Mouse (Mus musculus) stomach, embryonic 16.5 days (tissue): Measurements from ENCODE around the gene Spg20. TPM values are rescaled to one million over a fixed set of nuclear protein-coding genes. Genes with fewer than 3 reads are reported as not detected.
A peak's percentile ranks its signal among the peaks of the same experiment; 100 is the strongest.

Experiments
- ATAC-seq: fragments of 200-750 bp; cut with Nextera tagmentation; 2 replicates; pipeline ENCODE4 v1.8.0; 2017; ENCODE audit warnings: moderate number of reproducible peaks, moderate TSS enrichment; ENCODE audit not compliant: insufficient read depth, low FRiP score
- H3K27ac ChIP-seq: fragments of 300-500 bp; sonication (generic); 2 replicates; pipeline ENCODE4 v1.5.1; 2014; ENCODE audit warnings: low read length
- H3K27me3 ChIP-seq: fragments of 300-500 bp; sonication (generic); 2 replicates; pipeline ENCODE4 v1.6.1; 2014; ENCODE audit warnings: low read length, control low read depth, mixed read lengths; ENCODE audit not compliant: control insufficient read depth, insufficient read depth
- H3K36me3 ChIP-seq: fragments of 300-500 bp; sonication (generic); 2 replicates; pipeline ENCODE4 v1.6.1; 2014; ENCODE audit warnings: low read length; ENCODE audit not compliant: control insufficient read depth, insufficient read depth
- H3K4me1 ChIP-seq: fragments of 300-500 bp; sonication (generic); 2 replicates; pipeline ENCODE4 v1.6.1; 2014; ENCODE audit warnings: low read length, control low read depth, mixed read lengths; ENCODE audit not compliant: control insufficient read depth, insufficient read depth
- H3K4me2 ChIP-seq: fragments of 300-500 bp; sonication (generic); 2 replicates; pipeline ENCODE4 v1.6.1; 2014; ENCODE audit warnings: low read depth, low read length, mixed read lengths
- H3K4me3 ChIP-seq: fragments of 300-500 bp; sonication (generic); replicated peaks from 2 replicates; pipeline ENCODE4 v1.5.1; 2014; ENCODE audit warnings: mild to moderate bottlenecking, low read length
- H3K9ac ChIP-seq: fragments of 300-500 bp; sonication (generic); 2 replicates; pipeline ENCODE4 v1.6.1; 2014; ENCODE audit warnings: low read length
- H3K9me3 ChIP-seq: fragments of 300-500 bp; sonication (generic); replicated peaks from 2 replicates; pipeline ENCODE4 v1.6.1; 2016; ENCODE audit warnings: low read length, control low read depth; ENCODE audit not compliant: control insufficient read depth
- WGBS: fragments of 180-500 bp; shearing (Covaris S2); extraction: QIAGEN DNeasy Blood & Tissue Kit; methylation state at CpG from one replicate; pipeline ENCODE4 v1.1.7; 2014; 5-methylcytosine and 5-hydroxymethylcytosine counted together
- polyA plus RNA-seq: library from polyadenylated mRNA; unstranded; fragments of >200 nt; fragmentation: Nextera tagmentation; extraction: Ambion mirVana; gene quantifications from 2 replicates; pipeline ENCODE4 v1.2.1, GENCODE M21; 2015

Gene Spg20
- polyA plus RNA-seq: 36.0 and 40.1 TPM in 2 replicates

DNA sequence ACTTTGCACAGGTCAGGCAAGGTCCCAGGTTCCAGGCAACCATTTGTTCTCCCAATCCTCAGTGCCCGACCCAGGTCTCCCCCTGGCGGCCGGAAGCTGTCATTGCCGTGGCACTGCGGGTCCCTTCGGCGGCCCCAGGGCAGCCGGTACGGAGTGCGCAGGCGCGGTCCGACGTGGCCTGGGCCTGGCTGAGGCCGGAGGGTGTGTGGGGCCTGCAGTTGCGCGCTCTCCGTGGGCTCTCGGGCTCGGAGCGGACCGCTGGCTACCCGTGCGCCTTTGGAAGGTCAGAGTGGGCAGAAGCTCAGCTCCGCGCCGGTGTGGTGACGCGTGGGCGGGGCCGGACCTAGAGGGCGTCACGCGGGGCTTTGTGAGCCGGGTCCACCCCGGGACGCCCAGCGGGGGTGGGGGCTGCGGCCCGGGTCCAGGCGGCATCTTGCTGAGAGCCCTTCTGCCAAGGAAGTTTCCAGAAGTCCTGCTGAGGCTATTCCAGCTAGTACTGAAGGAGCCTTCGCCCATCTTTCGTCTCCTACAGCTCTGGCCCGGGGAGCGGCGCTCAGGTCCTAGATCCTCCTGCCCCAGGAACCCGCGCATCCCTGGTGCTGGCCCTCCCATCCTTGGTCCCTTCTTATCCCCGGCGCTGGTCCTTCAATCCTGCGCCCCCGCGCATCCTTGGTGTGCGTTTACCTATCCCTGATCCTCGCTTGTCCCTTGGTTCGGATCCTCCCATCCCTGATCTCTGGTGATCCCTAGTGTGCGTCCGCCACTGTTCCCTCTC lies at the start of gene Spg20:
Gene Spg20 (plus strand): TSS at position 174 of the 775 bp plus-strand sequence.
- peaks cover 4% of the 10 kb centered on the region; the same call in 1 of the 2 replicates for H3K36me3 ChIP-seq
- H3K27ac ChIP-seq: peak within 1 kb of the TSS; percentile 83
- H3K9ac ChIP-seq: peak within 1 kb of the TSS; percentile 88
- H3K9me3 ChIP-seq: no peaks in the 10 kb centered on the region
- peak within 1 kb of the TSS; percentile 84 for H3K4me2 ChIP-seq
- WGBS: under 1% methylated on average over 57 of the region's 58 CpGs
- ATAC-seq: peak; percentile 95
- no peaks in the 10 kb centered on the region for H3K27me3 ChIP-seq
- peaks cover 17% of the 10 kb centered on the region for H3K4me1 ChIP-seq
- peak within 1 kb of the TSS; percentile 69 for H3K4me3 ChIP-seq

DNA sequence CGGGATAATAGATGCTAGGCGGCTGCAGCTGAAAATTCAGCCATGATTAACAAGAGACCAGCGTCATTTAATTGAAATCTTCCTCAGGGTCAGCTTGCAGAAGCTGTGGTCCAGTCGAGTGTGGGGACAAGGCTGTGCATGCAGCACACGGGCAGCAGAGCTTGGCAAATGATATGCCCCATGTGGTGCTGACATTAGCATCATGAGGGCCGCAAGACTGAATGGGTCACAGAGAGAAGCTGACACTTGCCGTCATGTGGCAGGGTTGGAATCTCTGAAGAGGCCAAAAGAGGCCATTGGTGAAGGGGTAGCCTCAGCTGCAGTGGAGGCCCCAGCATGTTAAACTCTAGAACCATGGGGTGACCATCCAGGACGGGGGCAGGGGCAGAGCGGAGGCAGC lies 49.3 kb upstream of the Spg20 start:
- Histone ChIP-seq H3K4me2 (no peak overlapping the region), H3K9ac (no peak overlapping the region), H3K4me3 (no peak overlapping the region), H3K27me3 (peaks cover 3% of the 10 kb centered on the region), H3K4me1 (no peaks in the 10 kb centered on the region), H3K9me3 (no peaks in the 10 kb centered on the region), H3K27ac (no peak overlapping the region), H3K36me3 (no peaks in the 10 kb centered on the region)
- WGBS: 74% methylated on average over 9 of the region's 9 CpGs
- ATAC-seq: no peak

DNA sequence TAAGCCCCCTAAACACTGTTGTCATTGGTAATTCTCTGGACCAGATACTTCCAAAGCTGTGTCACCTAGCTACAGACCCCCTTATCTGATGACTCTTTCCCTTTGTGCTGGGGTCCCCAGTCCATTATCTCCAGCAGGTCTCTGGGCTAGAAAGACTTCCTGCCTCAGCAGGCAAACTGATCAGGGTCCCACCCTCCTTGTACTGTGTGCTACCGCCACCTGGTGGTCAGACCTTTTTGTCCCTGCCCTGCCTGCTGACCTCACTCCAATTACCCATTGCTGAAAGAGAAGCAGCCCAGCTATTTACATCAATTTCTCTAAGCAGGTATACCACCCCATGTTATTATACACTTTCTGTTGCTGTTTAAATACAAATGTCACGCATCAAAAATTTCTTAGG lies 47.5 kb upstream of the Spg20 start:
- no peaks in the 10 kb centered on the region for H3K9me3 ChIP-seq
- no peaks in the 10 kb centered on the region for H3K4me1 ChIP-seq
- H3K4me2 ChIP-seq: no peak overlapping the region
- H3K27ac ChIP-seq: no peak overlapping the region
- H3K27me3 ChIP-seq: peaks cover 6% of the 10 kb centered on the region
- H3K36me3 ChIP-seq: no peaks in the 10 kb centered on the region
- 0 out of 2 replicates have a peak, but pooled peaks have one; percentile 29 for ATAC-seq
- H3K9ac ChIP-seq: no peak overlapping the region
- no peak overlapping the region for H3K4me3 ChIP-seq
- WGBS: 13% methylated on average over 2 of the region's 2 CpGs

DNA sequence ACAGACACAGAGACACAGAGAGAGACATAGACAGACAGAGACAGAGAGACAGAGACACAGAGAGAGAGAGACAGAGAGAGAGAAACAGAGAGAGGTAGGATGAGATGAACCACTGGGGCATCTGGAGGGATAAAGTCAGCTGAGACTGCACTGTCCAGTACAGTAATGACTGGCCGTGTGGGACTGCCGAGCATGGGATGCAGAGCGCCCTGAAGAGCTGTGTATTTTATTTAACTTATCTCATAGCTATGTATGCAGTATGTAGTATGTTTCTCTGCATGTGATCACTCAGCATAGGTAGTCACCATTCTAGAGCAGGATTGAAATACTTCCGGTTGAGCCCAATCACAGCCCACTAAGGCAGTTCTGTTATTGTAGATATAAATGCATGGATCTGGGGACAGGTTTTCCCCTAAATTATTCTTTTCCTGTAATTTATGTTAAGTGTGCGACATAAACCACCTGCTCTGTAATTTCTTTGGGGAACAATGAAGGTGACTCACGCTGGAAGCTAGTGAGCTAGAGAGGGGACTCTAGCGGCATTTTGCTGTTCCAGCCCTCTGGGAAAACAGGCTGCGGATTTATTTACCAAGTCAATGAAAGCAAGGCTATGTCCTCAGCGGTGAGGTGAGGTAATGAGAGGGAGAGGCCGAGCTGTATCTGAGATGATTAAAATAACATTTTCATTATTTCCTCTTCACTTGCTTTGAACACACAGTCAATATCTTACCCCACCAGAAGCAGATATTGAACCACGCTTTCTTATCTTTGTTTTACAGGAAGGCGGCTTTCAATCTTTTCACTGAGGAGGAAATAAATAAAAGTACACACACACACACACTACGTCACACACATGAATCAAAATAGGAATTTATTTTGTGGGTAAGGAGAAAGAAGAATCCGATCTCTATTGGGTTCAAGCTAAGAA lies 45.9 kb upstream of the Spg20 start:
- Histone ChIP-seq H3K4me3 (no peak overlapping the region), H3K27ac (no peak overlapping the region), H3K27me3 (peaks cover 6% of the 10 kb centered on the region), H3K4me1 (no peaks in the 10 kb centered on the region), H3K9ac (no peak overlapping the region), H3K36me3 (no peaks in the 10 kb centered on the region), H3K4me2 (no peak overlapping the region), H3K9me3 (no peaks in the 10 kb centered on the region)
- 41% methylated on average over 14 of the region's 14 CpGs for WGBS
- peak; percentile 56; the same call in 1 of the 2 replicates for ATAC-seq

DNA sequence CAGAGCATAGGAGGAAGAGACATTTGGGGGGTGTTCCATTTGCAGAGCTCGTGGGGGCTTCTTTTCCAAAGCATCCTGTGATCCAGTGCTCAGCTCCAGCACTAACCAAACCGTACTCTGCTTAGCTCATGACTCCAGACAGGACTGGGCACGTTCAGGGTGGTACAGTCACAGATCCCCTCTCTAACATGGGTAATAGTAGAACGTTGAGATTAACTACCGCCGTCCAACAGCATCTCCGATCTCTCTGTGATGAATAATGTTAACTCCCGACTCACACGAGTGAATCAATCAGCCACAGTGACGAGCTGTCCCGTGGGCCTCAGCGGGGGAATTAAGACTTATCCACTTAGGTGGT lies 45.3 kb upstream of the Spg20 start:
- Histone ChIP-seq H3K27ac (no peak overlapping the region), H3K9me3 (no peaks in the 10 kb centered on the region), H3K9ac (no peak overlapping the region), H3K4me3 (no peak overlapping the region), H3K27me3 (peaks cover 6% of the 10 kb centered on the region), H3K36me3 (no peaks in the 10 kb centered on the region), H3K4me2 (no peak overlapping the region), H3K4me1 (no peaks in the 10 kb centered on the region)
- ATAC-seq: no peak
- WGBS: 35% methylated on average over 12 of the region's 12 CpGs

DNA sequence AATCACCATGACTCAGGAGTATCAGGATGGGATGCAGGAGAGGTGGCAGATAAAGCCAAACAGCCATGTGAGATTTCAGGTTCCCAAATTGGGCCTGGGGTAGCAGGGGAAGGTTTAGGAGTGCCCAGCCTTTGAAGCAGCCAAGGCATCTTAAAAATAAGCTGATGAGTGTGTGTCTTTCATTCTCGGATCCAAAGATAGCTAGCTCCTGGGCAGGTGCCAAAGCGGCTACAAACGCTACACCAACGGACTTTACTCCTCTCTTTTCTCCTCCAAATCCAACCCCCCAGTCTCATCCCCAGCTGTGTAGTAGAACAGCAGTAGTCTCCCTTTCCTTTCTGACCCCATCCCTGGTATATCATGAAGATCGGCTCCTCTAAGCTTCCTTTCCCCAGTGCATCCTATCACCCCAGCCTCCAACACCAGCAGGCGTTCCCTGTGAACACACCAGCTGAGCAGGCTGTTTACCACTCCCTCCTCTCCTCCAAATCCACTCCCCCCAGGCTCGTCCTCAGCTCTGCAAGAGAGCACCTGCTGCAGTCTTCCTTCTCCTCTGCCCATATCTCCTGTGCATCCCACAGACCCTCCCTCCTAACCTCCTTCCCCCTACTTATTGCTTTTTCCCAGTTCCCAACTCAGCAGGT lies 44.0 kb upstream of the Spg20 start:
- H3K9me3 ChIP-seq: no peaks in the 10 kb centered on the region
- ATAC-seq: no peak
- 25% methylated on average over 7 of the region's 7 CpGs for WGBS

DNA sequence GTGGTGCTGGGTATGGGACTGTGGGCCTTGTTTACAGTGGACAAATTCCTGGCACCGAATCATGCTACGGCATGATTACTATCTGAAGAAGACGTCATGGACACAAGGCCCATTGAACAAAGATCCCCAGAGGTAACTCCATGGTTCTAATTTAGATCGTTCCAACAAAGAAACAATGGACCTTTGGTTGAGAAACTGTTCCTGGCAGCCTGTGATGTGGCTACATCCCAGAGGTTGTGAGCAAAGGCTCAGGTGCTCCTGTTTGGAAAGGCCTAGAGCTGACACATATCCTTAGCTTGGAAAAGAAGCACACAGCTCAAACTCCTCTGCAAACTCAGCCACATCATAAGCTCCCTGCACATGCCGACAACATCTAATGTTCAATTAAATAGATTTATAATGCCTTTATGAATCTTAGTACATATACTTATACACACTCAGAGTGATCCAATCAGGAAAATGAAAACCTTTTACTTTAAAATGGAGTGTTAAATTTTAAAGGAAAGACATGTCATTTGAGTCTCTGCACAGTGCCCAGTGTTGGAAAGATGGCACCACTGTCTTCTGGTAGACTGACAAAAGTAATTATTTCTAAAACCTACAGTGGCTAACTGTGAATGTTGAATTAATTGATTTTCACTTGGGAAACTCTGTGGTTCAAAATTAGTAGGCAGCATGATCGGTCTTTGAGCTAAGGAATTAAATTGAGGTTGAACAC lies 37.2 kb upstream of the Spg20 start:
- WGBS: 80% methylated on average over 6 of the region's 6 CpGs
- H3K4me3 ChIP-seq: no peak overlapping the region
- H3K36me3 ChIP-seq: no peaks in the 10 kb centered on the region
- no peaks in the 10 kb centered on the region for H3K27me3 ChIP-seq
- no peaks in the 10 kb centered on the region for H3K9me3 ChIP-seq
- H3K4me2 ChIP-seq: no peak overlapping the region
- no peak overlapping the region for H3K27ac ChIP-seq
- no peak for ATAC-seq
- H3K9ac ChIP-seq: no peak overlapping the region
- H3K4me1 ChIP-seq: no peaks in the 10 kb centered on the region

More for the DNA sequence above, 44.0 kb upstream of the Spg20 start:
- Histone ChIP-seq H3K9ac (no peak overlapping the region), H3K4me1 (no peaks in the 10 kb centered on the region), H3K27me3 (peaks cover 6% of the 10 kb centered on the region), H3K27ac (no peak overlapping the region), H3K4me2 (no peak overlapping the region), H3K4me3 (no peak overlapping the region), H3K36me3 (no peaks in the 10 kb centered on the region)

DNA sequence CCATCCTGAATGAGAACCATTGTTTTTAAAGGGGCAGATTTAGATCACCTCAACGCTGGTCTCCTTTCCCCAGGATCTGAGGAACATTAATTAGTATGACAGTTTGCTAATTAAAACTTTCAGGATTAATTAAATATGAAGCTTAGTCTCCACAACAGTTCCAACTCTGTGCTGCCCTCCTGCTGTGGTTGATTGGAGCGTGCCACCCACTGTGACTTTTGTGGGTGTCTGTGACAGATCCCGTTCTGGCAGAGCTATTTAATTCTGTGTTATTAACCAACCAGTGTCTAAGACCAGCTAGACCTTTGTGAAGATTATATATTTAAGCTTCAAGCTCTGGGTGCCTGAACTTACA lies 36.6 kb upstream of the Spg20 start:
- ATAC-seq: no peak
- no peak overlapping the region for H3K27ac ChIP-seq
- 71% methylated on average over 3 of the region's 3 CpGs for WGBS
- no peaks in the 10 kb centered on the region for H3K36me3 ChIP-seq
- H3K4me3 ChIP-seq: no peak overlapping the region
- no peaks in the 10 kb centered on the region for H3K27me3 ChIP-seq
- no peak overlapping the region for H3K9ac ChIP-seq
- H3K4me1 ChIP-seq: no peaks in the 10 kb centered on the region
- no peak overlapping the region for H3K4me2 ChIP-seq
- no peaks in the 10 kb centered on the region for H3K9me3 ChIP-seq
